Mouse (Mus musculus) frontal cortex, postnatal 36 days (tissue): Measurements from ENCODE around the gene Anapc7.
"Not testable (repeated sequence)": the region's sequence is repeated elsewhere in the genome, so short reads cannot be mapped to it uniquely, and the experiment has no call there.

Source experiments
- DNase-seq, 2 experiments: peaks; one replicate each; pipeline ENCODE4 v3.0.0; 2022; ENCODE audit warnings: low spot score in 2 of 2

Anapc7 gene

GRCm38 (mm10) chr5:122451324-122451723 lies 29.8 kb downstream of the Anapc7 start:
- no peak for DNase-seq

- DNase-seq: no peak
These were observed 30.7 kb downstream of the Anapc7 start for GRCm38 (mm10) chr5:122452194-122452593.

DNA sequence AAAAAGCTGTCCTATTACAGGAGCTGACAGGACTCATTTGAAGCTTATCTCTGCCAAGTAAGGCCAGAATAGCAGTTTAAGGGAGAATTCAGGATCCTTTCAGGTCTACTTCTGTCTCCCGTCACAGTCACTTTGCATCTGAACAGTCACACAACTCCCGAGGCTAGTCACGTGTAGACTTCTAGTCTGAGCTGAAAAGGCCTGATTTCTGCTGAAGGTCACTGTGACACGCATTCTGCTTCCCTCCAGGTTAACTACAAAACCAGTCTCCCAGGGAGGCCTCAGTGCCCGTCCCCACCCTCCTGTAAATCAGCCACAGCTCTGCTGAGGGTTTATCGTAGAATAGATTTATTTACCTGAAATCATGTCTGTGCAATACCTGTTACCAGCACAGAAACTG lies 31.7 kb downstream of the Anapc7 start:
- no peak for DNase-seq

- DNase-seq: no peak
These were observed 32.9 kb downstream of the Anapc7 start for GRCm38 (mm10) chr5:122454442-122454841.

DNA sequence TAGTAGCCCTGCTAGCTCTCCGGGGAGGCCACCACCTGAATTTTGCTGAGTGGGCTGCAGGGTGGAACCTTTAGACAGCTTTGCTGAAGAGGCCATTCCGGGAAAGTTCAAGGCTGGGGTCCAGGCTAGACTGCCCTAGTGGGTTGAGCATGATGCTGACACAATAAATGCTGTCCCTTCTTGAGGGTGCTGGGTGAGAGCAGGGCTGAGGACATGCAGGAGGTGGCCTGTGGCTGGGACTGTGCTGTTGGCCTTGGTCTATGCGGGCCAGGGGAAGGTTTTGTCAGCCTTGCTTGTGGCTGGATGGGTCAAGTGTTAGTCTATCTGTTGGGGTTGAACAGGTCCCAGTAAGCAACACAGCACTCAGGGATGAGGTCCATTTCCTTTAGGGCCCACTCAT lies 33.4 kb downstream of the Anapc7 start:
- DNase-seq: no peak

DNA sequence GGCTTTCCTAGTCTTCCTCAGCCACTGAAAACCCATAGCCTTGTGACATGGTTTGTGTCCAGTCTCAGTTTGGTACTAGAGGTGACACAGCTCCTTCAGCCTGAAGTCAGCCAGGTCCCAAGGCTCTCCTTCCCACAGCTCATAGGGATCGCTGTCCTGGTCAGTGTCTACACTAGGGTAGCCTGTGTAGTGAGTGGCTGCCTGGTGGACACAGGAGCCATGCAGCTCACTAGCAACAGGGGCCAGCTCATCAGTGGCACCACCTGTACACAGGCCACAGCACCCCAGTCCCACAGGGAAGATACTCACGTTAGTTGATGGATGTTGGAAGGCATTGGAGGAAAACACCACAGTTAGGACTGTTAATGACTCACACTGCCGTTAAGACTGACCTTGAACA lies 34.1 kb downstream of the Anapc7 start:
- no peak for DNase-seq

DNA sequence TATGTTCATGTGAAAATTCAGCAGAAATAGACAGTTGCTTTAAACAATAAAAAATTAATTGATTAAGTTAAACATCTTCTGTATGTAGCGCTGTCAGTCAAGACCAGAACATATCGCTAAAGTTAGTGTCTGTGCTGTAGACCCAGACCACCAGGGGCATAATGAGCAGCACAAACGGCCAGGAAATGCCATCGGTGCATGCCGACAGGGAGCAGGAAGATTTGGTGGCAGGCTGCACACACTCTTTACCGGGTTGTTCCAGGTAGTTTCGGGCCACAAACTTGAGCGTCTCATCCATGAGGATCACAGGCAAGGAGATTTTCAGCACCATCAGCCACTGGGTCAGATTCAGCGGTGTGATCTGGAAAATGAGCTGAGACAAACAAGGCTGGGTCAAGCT lies 35.6 kb downstream of the Anapc7 start:
- DNase-seq: not testable (repeated sequence)

DNA sequence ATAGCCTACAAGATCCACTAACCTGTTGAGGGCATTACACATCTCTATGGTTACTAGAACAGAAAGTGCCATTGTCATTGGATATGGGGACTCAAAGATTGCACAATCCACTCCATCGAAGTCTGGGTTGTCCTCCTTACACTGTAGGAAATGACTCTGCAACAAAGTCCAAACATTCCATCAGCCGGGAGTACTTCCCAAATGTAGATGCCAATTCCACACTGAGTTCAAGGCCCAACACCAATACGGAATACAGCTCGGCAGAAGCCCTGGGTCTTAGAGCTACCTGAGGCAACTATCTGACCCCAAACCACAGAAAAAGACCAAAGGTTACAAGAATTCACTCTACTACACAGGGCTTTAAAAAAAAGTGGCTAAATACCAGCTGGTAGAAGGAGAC lies 36.6 kb downstream of the Anapc7 start:
- DNase-seq: no peak

DNA sequence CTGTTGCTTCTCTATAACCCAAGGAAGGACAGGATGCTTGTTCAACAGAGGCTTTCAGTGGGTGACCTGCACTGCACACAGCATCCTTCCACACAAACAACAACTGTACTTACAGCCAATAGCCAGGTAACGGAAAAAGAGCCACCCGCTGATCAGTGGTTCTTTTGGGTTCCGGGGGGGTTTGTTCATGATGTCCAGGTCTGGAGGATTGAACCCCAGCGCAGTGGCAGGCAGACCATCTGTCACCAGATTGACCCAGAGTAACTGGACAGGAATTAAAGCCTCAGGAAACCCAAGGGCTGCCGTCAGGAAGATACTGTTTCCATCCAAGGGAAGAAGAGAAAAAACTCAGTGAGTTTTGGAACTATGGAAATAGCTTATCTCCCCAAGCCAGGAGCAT lies 37.8 kb downstream of the Anapc7 start:
- DNase-seq: no peak

DNA sequence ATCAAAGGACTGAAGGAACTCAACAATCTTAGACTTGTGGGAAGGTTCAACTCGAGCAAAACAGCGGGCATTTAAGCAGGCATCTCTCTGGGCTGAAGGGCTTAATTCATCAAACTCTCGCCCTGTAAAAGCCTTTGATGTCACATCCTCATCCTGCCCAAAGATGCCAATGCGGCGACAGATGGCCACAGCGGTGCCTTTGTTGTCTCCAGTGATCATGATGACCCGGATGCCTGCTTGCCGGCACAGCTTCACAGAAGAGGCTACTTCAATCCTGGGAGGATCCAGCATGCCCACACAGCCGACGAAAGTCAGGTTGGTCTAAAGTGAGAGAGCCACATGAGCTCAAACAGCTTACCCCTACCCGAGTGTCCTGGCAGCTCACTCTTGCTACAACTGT lies 39.2 kb downstream of the Anapc7 start:
- no peak for DNase-seq

DNA sequence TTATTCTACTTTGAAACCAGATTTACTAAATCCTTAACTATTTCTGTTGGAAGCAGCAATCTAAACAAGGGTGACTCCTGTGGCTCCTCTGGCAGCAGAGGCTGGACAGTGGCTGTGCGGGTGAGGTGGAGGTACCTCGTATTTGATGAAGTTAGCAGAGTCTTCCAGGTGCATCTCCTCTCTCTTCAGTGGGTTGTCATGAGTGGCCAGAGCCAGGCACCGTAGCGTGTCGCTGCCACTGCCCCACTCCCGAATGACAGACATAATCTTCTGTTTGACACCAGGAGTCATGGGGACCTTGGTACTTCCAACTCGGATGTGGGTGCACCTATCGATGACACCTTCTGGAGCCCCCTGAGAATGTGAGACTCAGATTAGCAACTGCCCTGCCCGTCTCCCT lies 39.9 kb downstream of the Anapc7 start:
- DNase-seq: no peak

- DNase-seq: no peak
These were observed 50.2 kb downstream of the Anapc7 start for GRCm38 (mm10) chr5:122471658-122472057.

- DNase-seq: no peak
These were observed 53.3 kb downstream of the Anapc7 start for GRCm38 (mm10) chr5:122474643-122475363.

DNA sequence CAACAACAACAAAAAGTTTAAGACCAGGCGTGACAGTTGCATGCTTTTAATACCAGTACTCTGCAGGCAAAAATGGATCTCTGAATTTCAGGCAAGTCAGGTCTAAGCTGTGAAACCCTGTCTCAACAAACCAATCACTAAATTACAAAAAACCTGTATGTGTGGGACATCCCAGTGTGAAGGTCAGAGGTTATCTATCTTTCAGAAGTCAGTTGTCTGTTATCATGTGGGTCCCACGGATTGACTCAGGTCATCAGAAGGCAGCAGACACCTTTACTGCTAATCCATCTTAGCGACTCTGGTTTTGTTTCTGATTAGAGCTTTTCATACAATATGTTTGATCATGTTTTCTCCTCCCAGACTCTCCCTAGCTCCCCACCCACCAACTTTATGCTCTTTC lies 54.6 kb downstream of the Anapc7 start:
- no peak for DNase-seq

GRCm38 (mm10) chr5:122477492-122477891 lies 56.0 kb downstream of the Anapc7 start:
- no peak for DNase-seq

- no peak for DNase-seq
These were observed 57.6 kb downstream of the Anapc7 start for GRCm38 (mm10) chr5:122479131-122479530.

DNA sequence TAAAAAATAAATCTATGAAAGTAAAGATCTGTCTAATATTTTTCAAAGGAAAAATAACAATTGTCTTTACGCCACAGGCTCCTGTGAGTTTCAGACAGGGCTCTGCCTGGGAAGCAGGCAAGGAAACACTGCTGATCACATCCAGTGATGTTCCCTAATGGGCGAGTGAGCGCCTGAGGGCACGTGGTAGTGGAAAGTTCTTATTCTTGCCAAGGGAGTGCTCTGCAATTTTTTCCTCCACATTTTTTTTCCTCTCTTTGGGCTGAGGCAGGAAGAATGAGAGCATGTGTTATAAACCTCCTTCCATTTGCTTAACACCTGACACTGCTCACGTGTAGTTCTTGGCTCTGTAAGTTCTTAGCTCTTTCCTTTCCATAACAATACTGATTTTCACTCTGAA lies 60.4 kb downstream of the Anapc7 start:
- no peak for DNase-seq

DNA sequence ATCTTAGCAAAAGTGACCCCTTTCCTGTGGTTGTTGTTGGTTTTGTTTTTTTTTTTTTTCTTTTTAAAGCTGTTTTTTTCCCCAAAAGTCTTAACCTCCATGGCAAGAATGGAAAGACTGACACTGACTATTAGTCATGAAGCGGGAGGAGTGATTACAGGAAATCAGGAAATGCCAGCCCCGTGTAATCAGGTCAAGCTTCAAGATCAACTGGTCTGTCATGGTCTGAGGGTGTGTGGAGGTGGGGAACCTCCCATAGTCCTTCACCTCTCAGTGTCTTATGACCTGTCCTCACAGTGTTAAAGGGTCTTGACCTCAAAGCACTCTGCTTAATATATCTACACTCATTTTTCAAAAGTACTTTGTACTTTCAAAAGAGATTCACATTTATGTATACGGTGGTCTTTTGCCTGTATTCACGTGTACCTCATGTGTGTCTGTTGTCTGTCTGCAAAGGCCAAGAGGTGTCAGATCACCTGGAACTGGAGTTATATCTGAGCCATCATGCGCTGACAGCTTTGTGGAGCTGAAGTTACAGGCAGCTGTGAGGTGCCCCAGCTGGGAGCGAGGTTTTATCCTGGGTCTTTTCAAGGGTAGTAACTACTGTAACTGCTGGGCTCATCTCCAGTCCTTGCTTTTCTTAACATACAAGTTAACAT lies 61.4 kb downstream of the Anapc7 start:
- no peak for DNase-seq

GRCm38 (mm10) chr5:122486243-122486642 lies 64.8 kb downstream of the Anapc7 start:
- DNase-seq: not testable (repeated sequence)

DNA sequence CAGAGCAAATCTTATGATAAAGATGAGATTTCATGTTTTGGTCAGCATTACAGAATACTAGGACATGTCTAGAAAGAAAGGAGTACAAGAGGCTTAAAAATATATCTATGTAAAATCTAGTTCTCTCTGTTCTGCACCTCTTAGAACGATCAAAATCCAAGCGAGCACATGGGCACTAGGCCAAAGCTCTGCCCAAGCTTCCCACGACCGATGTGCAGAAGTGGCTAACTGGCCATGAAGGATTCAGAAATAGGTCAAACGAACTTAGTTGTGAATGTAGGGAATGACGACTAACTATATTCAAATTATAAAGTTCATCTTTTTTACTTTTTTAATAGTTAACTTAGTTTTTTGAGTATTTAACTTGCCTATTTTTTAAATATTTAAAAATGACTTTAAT lies 66.3 kb downstream of the Anapc7 start:
- DNase-seq: no peak

GRCm38 (mm10) chr5:122490148-122490547 lies 68.7 kb downstream of the Anapc7 start:
- no peak for DNase-seq

- no peak for DNase-seq
These were observed 69.9 kb downstream of the Anapc7 start for GRCm38 (mm10) chr5:122491385-122491784.

DNA sequence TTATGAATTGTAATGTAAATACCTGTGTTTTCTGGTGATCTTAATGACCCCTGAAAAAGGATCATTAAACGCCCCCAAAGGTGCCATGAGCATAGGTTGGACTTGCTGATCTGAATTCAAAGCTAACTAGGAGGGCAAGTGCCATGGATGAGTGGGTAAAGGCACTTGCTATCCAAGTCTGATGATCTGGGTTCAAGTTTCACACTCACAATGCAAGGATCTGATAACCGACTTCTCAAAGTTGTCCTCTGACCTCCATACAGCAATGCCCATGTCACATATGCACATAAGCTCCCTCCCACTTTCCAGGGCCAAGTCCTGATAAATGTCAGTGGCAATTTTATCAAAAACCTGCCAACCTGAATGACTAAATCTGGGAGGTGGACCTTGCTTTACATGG lies 71.5 kb downstream of the Anapc7 start:
- DNase-seq: no peak

DNA sequence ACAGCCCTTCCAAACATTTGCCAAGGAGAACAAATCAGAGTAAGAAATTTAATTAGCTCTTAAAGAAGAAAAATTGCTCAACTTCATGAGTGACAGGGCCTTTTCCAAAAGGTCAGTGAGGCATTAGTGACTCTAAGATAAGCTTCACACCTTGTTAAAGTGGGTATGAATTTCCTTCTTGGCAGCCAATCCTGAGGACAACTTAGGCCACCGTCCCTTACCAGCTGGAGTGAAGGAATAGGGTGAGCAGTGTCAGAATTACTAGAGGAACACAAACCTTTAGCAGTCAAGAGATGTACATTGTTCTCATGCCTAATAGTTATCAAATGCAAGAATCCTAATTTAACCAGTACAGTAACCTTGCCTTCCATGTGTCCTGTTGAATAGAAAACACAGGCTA lies 73.0 kb downstream of the Anapc7 start:
- DNase-seq: no peak
